Mouse (Mus musculus): ENCODE results near the gene Atoh8. TPM values are rescaled to one million over a fixed set of nuclear protein-coding genes. Genes with fewer than 3 reads are reported as not detected.

The Atoh8 gene
- total and polyA plus RNA-seq, 3 experiments, result 0.23 to 5.0 (median 1.6) TPM

- DNase-seq (ENCODE audit: extremely low read depth), result no peak
- no peaks in the 10 kb centered on the region for H3K36me3 ChIP-seq (replicated peaks in 1 of 2; ENCODE audit: control insufficient read depth in 1 of 2, insufficient read depth in 1 of 2, low read length in 1 of 2)
- in situ Hi-C loops (cut with MboI; ENCODE audit: low pct_ligation_motif_present, low pct_unique_long_range_greater_than_20kb, low sequenced_read_pairs), result no loop called here
- dilution Hi-C loops (cut with MboI; ENCODE audit: extremely low pct_ligation_motif_present, extremely low pct_unique_long_range_greater_than_20kb, low sequenced_read_pairs), result no loop called here
- H3K4me3 ChIP-seq (replicated peaks in 1 of 3; ENCODE audit: low read depth in 2 of 3, low read length in 2 of 3, poor library complexity in 1 of 3), result no peak overlapping the region
- TF ChIP-seq TBP (conservative IDR thresholded peaks at IDR 0.05; ENCODE audit: low read depth, low read length), result no peak
- TF ChIP-seq POLR2AphosphoS2 (IDR thresholded peaks at IDR 0.05; ENCODE audit: low read depth, low read length), result no peak
- TF ChIP-seq NRF1 (IDR thresholded peaks at IDR 0.05; ENCODE audit: low read depth, low read length), result no peak
- no peak for TF ChIP-seq SIN3A (IDR thresholded peaks at IDR 0.05; ENCODE audit: low read length)
- no peak for TF ChIP-seq KAT2A (IDR thresholded peaks at IDR 0.05; ENCODE audit: insufficient replicate concordance, low read length)
- no peak for TF ChIP-seq ZKSCAN1 (IDR thresholded peaks at IDR 0.05; ENCODE audit: borderline replicate concordance, low read depth, low read length)
- no peak for TF ChIP-seq JUND (conservative IDR thresholded peaks at IDR 0.05; ENCODE audit: low read depth, low read length)
- TF ChIP-seq NELFE (IDR thresholded peaks at IDR 0.05; ENCODE audit: low read depth, low read length), result no peak
- TF ChIP-seq MAFK (IDR thresholded peaks at IDR 0.05; ENCODE audit: insufficient replicate concordance, low read length), result no peak
- no peak for TF ChIP-seq E2F4 (IDR thresholded peaks at IDR 0.05; ENCODE audit: insufficient replicate concordance, low read depth, low read length)
- no peak for TF ChIP-seq HCFC1 (IDR thresholded peaks at IDR 0.05; ENCODE audit: low read depth, low read length)
- no peak for TF ChIP-seq ZC3H11A (IDR thresholded peaks at IDR 0.05; ENCODE audit: low read depth, low read length)
- no peak for TF ChIP-seq CHD2 (IDR thresholded peaks at IDR 0.05; ENCODE audit: low read length)
- TF ChIP-seq POLR2A (IDR thresholded peaks at IDR 0.05; ENCODE audit: low read depth, low read length), result no peak
- TF ChIP-seq USF1 (IDR thresholded peaks at IDR 0.05; ENCODE audit: low read depth, low read length), result no peak
- H3K9me3 ChIP-seq (replicated peaks; ENCODE audit: low read length), result no peaks in the 10 kb centered on the region
- no peaks in the 10 kb centered on the region; a peak in 1 of 4 replicates for H3K4me1 ChIP-seq (ENCODE audit: control insufficient read depth in 1 of 2, insufficient read depth in 2 of 2)
- H3K79me2 ChIP-seq (replicated peaks; ENCODE audit: control insufficient read depth, extremely low read depth, insufficient read depth, poor library complexity, severe bottlenecking), result no peaks in the 10 kb centered on the region
- peaks cover 59% of the 10 kb centered on the region for H3K27me3 ChIP-seq (replicated peaks)
- no peak overlapping the region for H3K27ac ChIP-seq (ENCODE audit: insufficient read depth, low read depth)
- H3K4me2 ChIP-seq (ENCODE audit: insufficient read depth, low read depth, poor library complexity, severe bottlenecking), result no peak overlapping the region
- H3K9ac ChIP-seq (ENCODE audit: insufficient read depth, low read depth), result no peak overlapping the region
Observed at GRCm38 (mm10) chr6:72265664-72266063, 30.3 kb upstream of the Atoh8 start.

DNA sequence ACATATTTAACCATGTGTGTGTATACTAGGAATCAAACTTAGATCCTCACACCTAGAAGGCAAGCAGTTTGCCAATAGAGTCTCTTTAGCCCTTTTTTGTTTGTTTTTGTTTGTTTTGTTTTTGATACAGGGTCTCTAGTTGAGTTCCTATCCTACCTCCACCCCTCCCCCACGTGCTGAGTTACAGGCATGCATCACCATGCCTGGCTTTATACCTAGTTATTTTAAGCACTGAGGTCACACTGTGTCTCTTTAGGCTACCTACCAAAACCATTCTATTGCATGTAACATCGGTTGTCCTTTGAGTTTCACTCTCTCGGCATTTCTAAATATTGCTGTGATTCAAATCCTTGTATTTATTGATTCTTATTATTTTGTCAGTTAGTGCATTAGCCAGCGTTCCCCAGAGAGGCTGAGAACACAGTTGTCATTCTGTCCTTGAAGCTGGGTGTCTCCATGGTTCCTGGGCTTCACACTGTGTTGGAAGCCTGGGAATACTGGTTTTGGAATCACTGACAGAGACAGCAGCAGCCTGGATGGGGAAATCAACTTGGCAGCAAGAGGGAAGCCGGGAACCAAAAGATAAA lies 28.4 kb upstream of the Atoh8 start:
- TF ChIP-seq KAT2A (IDR thresholded peaks at IDR 0.05; ENCODE audit: insufficient replicate concordance, low read length) (no peak), CHD2 (IDR thresholded peaks at IDR 0.05; ENCODE audit: low read length) (no peak), CHD1 (IDR thresholded peaks at IDR 0.05; ENCODE audit: low read depth, low read length) (no peak), TBP (conservative IDR thresholded peaks at IDR 0.05; ENCODE audit: low read depth, low read length) (no peak), UBTF (IDR thresholded peaks at IDR 0.05; ENCODE audit: low read depth, low read length) (no peak), MAFK (IDR thresholded peaks at IDR 0.05; ENCODE audit: insufficient replicate concordance, low read length) (no peak), NELFE (IDR thresholded peaks at IDR 0.05; ENCODE audit: low read depth, low read length) (no peak), RCOR1 (conservative IDR thresholded peaks at IDR 0.05; ENCODE audit: low read depth, low read length) (no peak), CTCF (conservative IDR thresholded peaks at IDR 0.05 in 1 of 2, IDR thresholded peaks at IDR 0.05 in 1 of 2; ENCODE audit: low read depth in 2 of 2, low read length in 2 of 2) (no peak), EP300 (IDR thresholded peaks at IDR 0.05; ENCODE audit: low read length) (no peak), JUN (IDR thresholded peaks at IDR 0.05; ENCODE audit: insufficient read depth, low read depth, low read length) (no peak), ZKSCAN1 (IDR thresholded peaks at IDR 0.05; ENCODE audit: borderline replicate concordance, low read depth, low read length) (no peak), MYC (IDR thresholded peaks at IDR 0.05; ENCODE audit: low read depth, low read length) (no peak), SMC3 (IDR thresholded peaks at IDR 0.05; ENCODE audit: low read depth, low read length) (no peak)
- H3K4me2 ChIP-seq (ENCODE audit: insufficient read depth, low read depth, poor library complexity, severe bottlenecking), result no peak overlapping the region
- dilution Hi-C loops (cut with MboI; ENCODE audit: extremely low pct_ligation_motif_present, extremely low pct_unique_long_range_greater_than_20kb, low sequenced_read_pairs) (no loop called here), in situ Hi-C loops (cut with MboI; ENCODE audit: low pct_ligation_motif_present, low pct_unique_long_range_greater_than_20kb, low sequenced_read_pairs) (no loop called here)
- H3K27ac ChIP-seq (ENCODE audit: insufficient read depth, low read depth), result no peak overlapping the region
- H3K9me3 ChIP-seq (replicated peaks; ENCODE audit: low read length), result no peaks in the 10 kb centered on the region
- no peaks in the 10 kb centered on the region for H3K79me2 ChIP-seq (replicated peaks; ENCODE audit: control insufficient read depth, extremely low read depth, insufficient read depth, poor library complexity, severe bottlenecking)
- no peak overlapping the region for H3K4me3 ChIP-seq (replicated peaks in 1 of 3; ENCODE audit: low read depth in 2 of 3, low read length in 2 of 3, poor library complexity in 1 of 3)
- peaks cover 63% of the 10 kb centered on the region for H3K27me3 ChIP-seq (replicated peaks)
- no peaks in the 10 kb centered on the region for H3K36me3 ChIP-seq (replicated peaks in 1 of 2; ENCODE audit: control insufficient read depth in 1 of 2, insufficient read depth in 1 of 2, low read length in 1 of 2)
- peaks cover 4 to 6% of the 10 kb centered on the region in 2 experiments for H3K4me1 ChIP-seq (ENCODE audit: control insufficient read depth in 1 of 2, insufficient read depth in 2 of 2)
- H3K9ac ChIP-seq (ENCODE audit: insufficient read depth, low read depth), result no peak overlapping the region
- no peak for DNase-seq (ENCODE audit: extremely low read depth)

Data from CH12.LX (cell line).